Mouse (Mus musculus) forebrain, embryonic 13.5 days (tissue): ENCODE results near the gene Bsg. TPM values are rescaled to one million over a fixed set of nuclear protein-coding genes. Genes with fewer than 3 reads are reported as not detected.

ENCODE experiments used
- ATAC-seq: fragments of 200-750 bp; cut with Nextera tagmentation; 2 replicates; pipeline ENCODE4 v1.8.0; 2017
- H3K27ac ChIP-seq: fragments of 300-500 bp; sonication (generic); 2 replicates; pipeline ENCODE4 v1.5.1; 2015; ENCODE audit warnings: inconsistent platforms, mild to moderate bottlenecking, moderate library complexity
- H3K27me3 ChIP-seq: fragments of 300-500 bp; sonication (generic); 2 replicates; pipeline ENCODE4 v1.6.1; 2015; ENCODE audit warnings: mild to moderate bottlenecking, inconsistent platforms
- H3K36me3 ChIP-seq: fragments of 300-500 bp; sonication (generic); 2 replicates; pipeline ENCODE4 v1.6.1; 2015; ENCODE audit warnings: mild to moderate bottlenecking, inconsistent platforms; ENCODE audit not compliant: poor library complexity, severe bottlenecking
- H3K4me1 ChIP-seq: fragments of 300-500 bp; sonication (generic); 2 replicates; pipeline ENCODE4 v1.6.1; 2015; ENCODE audit warnings: inconsistent platforms
- H3K4me2 ChIP-seq: fragments of 300-500 bp; sonication (generic); 2 replicates; pipeline ENCODE4 v1.6.1; 2015; ENCODE audit warnings: inconsistent platforms, mild to moderate bottlenecking, moderate library complexity
- H3K4me3 ChIP-seq: fragments of 300-500 bp; sonication (generic); 2 replicates; pipeline ENCODE4 v1.5.1; 2015; ENCODE audit warnings: mild to moderate bottlenecking, inconsistent platforms
- H3K9ac ChIP-seq: fragments of 300-500 bp; sonication (generic); 2 replicates; pipeline ENCODE4 v1.6.1; 2015; ENCODE audit warnings: mild to moderate bottlenecking, inconsistent platforms
- H3K9me3 ChIP-seq: fragments of 300-500 bp; sonication (generic); replicated peaks from 2 replicates; pipeline ENCODE4 v1.6.1; 2016; ENCODE audit warnings: inconsistent platforms
- WGBS: fragments of 180-500 bp; shearing (Covaris S2); methylation state at CpG from one replicate; pipeline ENCODE4 v1.1.7; 2015; 5-methylcytosine and 5-hydroxymethylcytosine counted together
- polyA plus RNA-seq: library from polyadenylated mRNA; unstranded; fragments of >200 nt; fragmentation: Nextera tagmentation; extraction: Ambion mirVana; gene quantifications from 2 replicates; pipeline ENCODE4 v1.2.1, GENCODE M21; 2015

Gene Bsg
- polyA plus RNA-seq, 1 experiment from 2014 or later = 489 TPM

DNA sequence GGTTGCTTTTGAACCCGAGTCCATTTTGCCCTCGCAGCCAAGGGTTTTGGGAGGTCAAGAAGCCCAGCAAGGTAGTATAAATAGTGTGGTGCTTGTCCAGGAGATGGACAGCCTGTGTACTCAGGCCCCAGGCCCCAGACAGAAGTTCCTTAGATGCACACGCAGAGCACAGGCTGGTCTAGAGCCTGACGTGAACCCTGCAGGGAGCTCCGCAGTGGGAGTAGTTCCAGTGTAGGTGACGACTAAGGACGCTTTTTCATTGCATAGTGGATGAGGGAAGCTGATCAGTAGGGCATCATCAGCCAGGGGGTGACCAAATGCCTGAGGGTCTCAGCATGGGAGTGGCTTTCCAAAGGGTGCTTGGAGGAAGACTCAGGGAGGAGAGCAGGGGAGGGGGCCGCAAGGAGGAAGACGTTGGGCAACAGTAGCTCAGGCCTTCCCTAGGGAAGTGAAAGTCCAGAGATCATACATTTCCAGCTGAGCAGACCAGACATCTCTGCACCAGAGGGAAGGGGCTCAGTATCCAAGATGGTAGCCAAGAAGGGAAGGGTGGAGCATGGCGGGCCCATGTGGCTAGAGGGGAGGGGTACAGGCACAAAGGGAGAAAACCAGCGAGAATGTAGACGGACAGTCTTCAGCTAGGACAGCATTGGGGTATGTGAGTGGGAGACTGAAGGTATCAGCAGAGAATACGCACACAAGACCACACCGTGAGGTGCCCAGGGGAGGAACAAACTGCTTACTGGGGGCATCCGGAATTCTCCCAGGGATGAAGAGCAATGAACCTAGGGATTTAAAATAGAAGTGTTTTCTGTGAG lies 34.0 kb upstream of the Bsg start:
- Histone ChIP-seq H3K4me1 (peaks cover 23% of the 10 kb centered on the region), H3K9ac (peak overlapping the region; percentile 93), H3K36me3 (peaks cover 20% of the 10 kb centered on the region), H3K9me3 (no peaks in the 10 kb centered on the region), H3K4me3 (peak overlapping the region; percentile 90), H3K27ac (peak overlapping the region; percentile 94), H3K27me3 (no peaks in the 10 kb centered on the region), H3K4me2 (peak overlapping the region; percentile 97)
- 34% methylated on average over 15 of the region's 15 CpGs for WGBS
- peak; percentile 22 for ATAC-seq

- 81% methylated on average over 6 of the region's 6 CpGs for WGBS
- Histone ChIP-seq H3K9me3 (no peaks in the 10 kb centered on the region), H3K4me2 (0 out of 2 replicates have a peak overlapping the region, but pooled peaks have one; percentile 97), H3K4me3 (no peak overlapping the region), H3K9ac (peak overlapping the region; percentile 27; the same call in 1 of the 2 replicates), H3K36me3 (peaks cover 32% of the 10 kb centered on the region), H3K4me1 (peaks cover 23% of the 10 kb centered on the region), H3K27ac (no peak overlapping the region), H3K27me3 (no peaks in the 10 kb centered on the region)
- no peak for ATAC-seq
Observed at GRCm38 (mm10) chr10:79671396-79672087, 32.7 kb upstream of the Bsg start.

- H3K4me3 ChIP-seq = no peak overlapping the region
- H3K9ac ChIP-seq = peak overlapping the region; percentile 27; the same call in 1 of the 2 replicates
- no peaks in the 10 kb centered on the region for H3K27me3 ChIP-seq
- no peak overlapping the region for H3K27ac ChIP-seq
- ATAC-seq = no peak
- H3K36me3 ChIP-seq = peaks cover 35% of the 10 kb centered on the region
- H3K9me3 ChIP-seq = no peaks in the 10 kb centered on the region
- 64% methylated on average over 3 of the region's 3 CpGs for WGBS
- no peak overlapping the region for H3K4me2 ChIP-seq
- H3K4me1 ChIP-seq = peaks cover 23% of the 10 kb centered on the region
Observed at GRCm38 (mm10) chr10:79672088-79672455, 32.2 kb upstream of the Bsg start.

DNA sequence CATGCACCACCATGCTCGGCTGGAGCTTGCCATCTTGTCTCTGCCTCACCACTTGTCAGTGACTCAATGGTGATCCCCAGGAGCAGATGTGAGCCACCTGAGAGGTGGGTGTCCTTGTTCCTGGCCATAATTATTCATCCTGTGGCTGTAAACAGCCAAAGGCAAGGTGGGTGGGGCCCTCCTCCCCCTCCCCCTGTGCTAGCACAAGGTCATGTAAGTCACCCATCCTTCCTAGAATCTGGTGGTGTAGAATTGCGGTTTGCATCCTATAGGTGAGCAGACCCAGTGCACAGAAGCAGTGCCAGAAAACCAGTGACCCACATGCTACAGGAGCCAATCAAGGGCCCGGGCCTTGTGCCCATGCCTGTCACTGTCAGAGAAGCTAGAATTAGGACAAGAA lies 31.2 kb upstream of the Bsg start:
- H3K36me3 ChIP-seq = peaks cover 35% of the 10 kb centered on the region
- no peak overlapping the region for H3K9ac ChIP-seq
- no peak overlapping the region for H3K4me3 ChIP-seq
- no peak for ATAC-seq
- H3K9me3 ChIP-seq = no peaks in the 10 kb centered on the region
- H3K27ac ChIP-seq = no peak overlapping the region
- WGBS = 90% methylated on average over 3 of the region's 3 CpGs
- peaks cover 22% of the 10 kb centered on the region for H3K4me1 ChIP-seq
- no peaks in the 10 kb centered on the region for H3K27me3 ChIP-seq
- no peak overlapping the region for H3K4me2 ChIP-seq

DNA sequence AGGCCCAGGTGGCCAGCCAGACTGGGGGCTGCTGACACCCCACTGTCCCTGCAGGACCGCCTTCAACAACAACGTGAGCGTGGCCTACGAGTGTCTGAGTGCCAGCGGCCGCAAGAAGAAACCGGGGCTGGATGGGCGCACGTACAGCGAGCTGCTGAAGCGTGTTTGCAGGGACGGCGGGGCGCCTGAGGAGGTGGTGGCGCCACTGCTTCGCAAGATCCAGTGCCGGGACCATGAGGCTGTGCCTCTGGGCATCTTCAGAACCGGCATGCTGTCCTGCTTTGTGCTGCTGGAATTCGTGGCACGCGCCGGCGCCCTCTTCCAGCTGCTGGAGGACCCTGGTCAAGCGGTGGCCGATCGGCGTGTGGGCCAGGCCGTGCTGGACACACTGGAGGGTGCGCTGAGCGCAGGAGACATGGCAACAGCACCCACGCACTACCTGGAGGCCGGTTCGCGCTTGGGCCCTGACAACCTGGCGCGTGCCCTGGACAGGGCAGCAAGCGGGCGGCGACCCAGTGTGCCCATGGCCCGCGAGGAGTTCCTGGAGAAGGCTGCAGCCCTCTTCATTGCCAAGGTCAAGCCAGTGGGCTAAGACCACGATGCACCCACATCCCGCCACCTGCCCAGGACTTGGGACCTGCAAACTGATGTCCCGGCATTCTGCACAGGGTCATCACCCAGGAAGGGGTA lies 28.8 kb upstream of the Bsg start:
- no peak for ATAC-seq
- WGBS = 64% methylated on average over 44 of the region's 44 CpGs
- no peak overlapping the region for H3K9ac ChIP-seq

GRCm38 (mm10) chr10:79680606-79681495 lies 23.4 kb upstream of the Bsg start:
- Histone ChIP-seq H3K4me2 (peak overlapping the region; percentile 93), H3K36me3 (peaks cover 27% of the 10 kb centered on the region), H3K4me1 (peaks cover 26% of the 10 kb centered on the region), H3K27ac (peak overlapping the region; percentile 86), H3K9me3 (no peaks in the 10 kb centered on the region), H3K27me3 (no peaks in the 10 kb centered on the region), H3K9ac (peak overlapping the region; percentile 88), H3K4me3 (peak overlapping the region; percentile 92)
- ATAC-seq = peak; percentile 31
- 45% methylated on average over 11 of the region's 11 CpGs for WGBS

More for the DNA sequence above, 28.8 kb upstream of the Bsg start:
- Histone ChIP-seq H3K4me3 (no peak overlapping the region), H3K27ac (no peak overlapping the region), H3K36me3 (peaks cover 35% of the 10 kb centered on the region), H3K27me3 (no peaks in the 10 kb centered on the region), H3K4me2 (no peak overlapping the region), H3K4me1 (peaks cover 10% of the 10 kb centered on the region), H3K9me3 (no peaks in the 10 kb centered on the region)

- peak; percentile 96 for ATAC-seq
- peaks cover 28% of the 10 kb centered on the region for H3K36me3 ChIP-seq
- H3K4me1 ChIP-seq = peaks cover 26% of the 10 kb centered on the region
- peak within 1 kb of the TSS; percentile 86 for H3K27ac ChIP-seq
- peak within 1 kb of the TSS; percentile 93 for H3K4me2 ChIP-seq
- under 1% methylated on average over 50 of the region's 84 CpGs for WGBS
- H3K9ac ChIP-seq = peak within 1 kb of the TSS; percentile 88
- no peaks in the 10 kb centered on the region for H3K9me3 ChIP-seq
- H3K27me3 ChIP-seq = no peaks in the 10 kb centered on the region
- H3K4me3 ChIP-seq = peak within 1 kb of the TSS; percentile 92
Observed at GRCm38 (mm10) chr10:79681591-79682245, 22.6 kb upstream of the Bsg start, which contains the start of gene Cdc34. Cdc34 (plus strand) TSS chr10:79682195.

DNA sequence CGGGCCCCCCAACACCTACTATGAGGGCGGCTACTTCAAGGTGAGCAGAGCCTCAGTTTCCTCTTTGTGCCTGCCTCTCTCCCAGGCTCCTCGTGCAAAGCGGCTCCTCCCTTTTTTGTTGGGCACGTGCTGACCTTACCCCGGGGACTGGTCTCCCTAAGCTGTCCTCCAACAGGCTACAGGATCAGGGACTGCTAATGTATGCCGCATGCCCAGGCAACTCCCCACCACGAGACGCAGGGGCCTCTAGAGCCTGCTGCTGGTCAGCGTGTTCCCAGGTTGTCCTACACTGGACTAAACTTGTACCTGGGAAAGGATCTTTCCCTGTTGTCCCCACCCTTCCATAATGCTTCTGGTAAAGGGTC lies 21.8 kb upstream of the Bsg start:
- H3K27me3 ChIP-seq = no peaks in the 10 kb centered on the region
- peak; percentile 2; the same call in 1 of the 2 replicates for ATAC-seq
- H3K4me1 ChIP-seq = peaks cover 26% of the 10 kb centered on the region
- WGBS = 0% methylated on average over 10 of the region's 10 CpGs
- H3K4me3 ChIP-seq = peak overlapping the region; percentile 92
- H3K4me2 ChIP-seq = peak overlapping the region; percentile 93
- peaks cover 35% of the 10 kb centered on the region for H3K36me3 ChIP-seq
- no peaks in the 10 kb centered on the region for H3K9me3 ChIP-seq
- peak overlapping the region; percentile 86 for H3K27ac ChIP-seq
- peak overlapping the region; percentile 88 for H3K9ac ChIP-seq

- 5% methylated on average over 10 of the region's 10 CpGs for WGBS
Observed at GRCm38 (mm10) chr10:79682916-79683582, 21.2 kb upstream of the Bsg start.

GRCm38 (mm10) chr10:79683726-79684640 lies 20.3 kb upstream of the Bsg start:
- WGBS = 92% methylated on average over 6 of the region's 6 CpGs
- Histone ChIP-seq H3K9ac (peak overlapping the region; percentile 88), H3K27ac (no peak overlapping the region), H3K9me3 (no peaks in the 10 kb centered on the region), H3K4me1 (peaks cover 26% of the 10 kb centered on the region), H3K4me3 (peak overlapping the region; percentile 92), H3K27me3 (no peaks in the 10 kb centered on the region), H3K4me2 (peak overlapping the region; percentile 93), H3K36me3 (peaks cover 50% of the 10 kb centered on the region)
- no peak for ATAC-seq

More at GRCm38 (mm10) chr10:79682916-79683582, 21.2 kb upstream of the Bsg start:
- peaks cover 40% of the 10 kb centered on the region for H3K36me3 ChIP-seq
- H3K27ac ChIP-seq = peak overlapping the region; percentile 86
- peak overlapping the region; percentile 88 for H3K9ac ChIP-seq
- H3K4me3 ChIP-seq = peak overlapping the region; percentile 92
- H3K9me3 ChIP-seq = no peaks in the 10 kb centered on the region
- peak overlapping the region; percentile 93 for H3K4me2 ChIP-seq
- no peaks in the 10 kb centered on the region for H3K27me3 ChIP-seq
- peaks cover 26% of the 10 kb centered on the region for H3K4me1 ChIP-seq
- no peak for ATAC-seq
